In genomic region chr2:164776801-164777200, GRCm38 (mm10) we compare ENCODE assay signal across 30 mouse cellular contexts. TPM values are rescaled to one million over a fixed set of nuclear protein-coding genes. Genes with fewer than 3 reads are reported as not detected.
DNase-seq lines count a peak whose midpoint lies in the region; ATAC-seq and TF ChIP-seq lines count a peak whose summit lies in the region.
"Had no signal": no experiment of that assay in that cellular context is flagged by ENCODE, and none has a peak within 500 bp of the region (broad histone marks: within the 10 kb centered on the region; RNA-seq: fewer than 3 reads in every experiment).

No protein-coding gene starts in this region.

- intact Hi-C loops in gastrocnemius, adult 2 months (cut with DNase I), result no loop called here
- intact Hi-C loops in gastrocnemius, postnatal 36 days (cut with DNase I), result no loop called here

- no peaks in the 10 kb centered on the region for H3K27me3 ChIP-seq in neural tube, embryonic 11.5 days (ENCODE audit: control insufficient read depth, insufficient read depth, low read length)
- no peaks in the 10 kb centered on the region for H3K27me3 ChIP-seq in myocyte (ENCODE audit: control insufficient read depth, insufficient read depth, insufficient read length)
- H3K27me3 ChIP-seq: forebrain, embryonic 15.5 days; intestine, embryonic 15.5 days; Patski had no signal

- H3K36me3 ChIP-seq in neural tube, embryonic 11.5 days (ENCODE audit: control insufficient read depth, insufficient read depth, low read length), result peaks cover 3% of the 10 kb centered on the region; the same call in 1 of the 2 replicates
- peaks cover 5% of the 10 kb centered on the region for H3K36me3 ChIP-seq in myocyte (ENCODE audit: control insufficient read depth, insufficient read depth)
- H3K36me3 ChIP-seq: forebrain, embryonic 15.5 days; hindbrain, embryonic 13.5 days; intestine, embryonic 15.5 days had no signal

- peak overlapping the region; percentile 74 for H3K4me3 ChIP-seq in gastrocnemius, adult 2 months
- 0 out of 2 replicates have a peak overlapping the region, but pooled peaks have one; percentile 1 for H3K4me3 ChIP-seq in neural tube, embryonic 11.5 days (ENCODE audit: low read depth, low read length)
- peak overlapping the region; percentile 43 for H3K4me3 ChIP-seq in myocyte
- H3K4me3 ChIP-seq: embryonic facial prominence, embryonic 12.5 days; erythroblast, embryonic 14.5 days; forebrain, embryonic 12.5 days; forebrain, embryonic 15.5 days; heart, embryonic 12.5 days; heart, embryonic 15.5 days; hindbrain, embryonic 10.5 days; hindbrain, embryonic 13.5 days; intestine, embryonic 15.5 days had no signal

- H3ac ChIP-seq in myocyte (ENCODE audit: control insufficient read depth, insufficient read length), result no peak overlapping the region

- H3K9me3 ChIP-seq in neural tube, embryonic 11.5 days (ENCODE audit: control insufficient read depth, low read length), result no peaks in the 10 kb centered on the region
- H3K9me3 ChIP-seq: embryonic facial prominence, embryonic 12.5 days; forebrain, embryonic 12.5 days; forebrain, embryonic 15.5 days; G1E; heart, embryonic 12.5 days; heart, embryonic 15.5 days; hindbrain, embryonic 10.5 days; hindbrain, embryonic 13.5 days; intestine, embryonic 15.5 days had no signal

- no peak overlapping the region for H3K9ac ChIP-seq in neural tube, embryonic 11.5 days (ENCODE audit: low read length)
- H3K9ac ChIP-seq: embryonic facial prominence, embryonic 12.5 days; forebrain, embryonic 12.5 days; forebrain, embryonic 15.5 days; heart, embryonic 12.5 days; heart, embryonic 15.5 days; hindbrain, embryonic 13.5 days; intestine, embryonic 15.5 days had no signal

- no peak for TF ChIP-seq POLR2A in myocyte (IDR thresholded peaks at IDR 0.05; ENCODE audit: insufficient read length, low read depth)

- TF ChIP-seq CTCF in gastrocnemius, adult 2 months (IDR thresholded peaks at IDR 0.05), result no peak

- WGBS in neural tube, embryonic 11.5 days, result 61% methylated on average over 17 of the region's 17 CpGs

- peak; percentile 56 for DNase-seq in gastrocnemius, adult 2 months
- no peak for DNase-seq in gastrocnemius, postnatal 36 days
- DNase-seq in neural tube, embryonic 11.5 days (ENCODE audit: low spot score), result no peak
- DNase-seq in neural tube, embryonic 10.5 days (ENCODE audit: extremely low spot score, low spot score), result no peak
- DNase-seq: adrenal gland, postnatal 10 days; adrenal gland, postnatal 36 days; B cell, adult 2 months; cerebellum, adult 18-20 months; cerebellum, adult 9-10 months; cerebellum, postnatal 14 days; gastrocnemius, postnatal 10 days; heart, adult 18-20 months; heart, postnatal 10 days; heart, postnatal 36 days; kidney, adult 11 months had no signal

- H3K27ac ChIP-seq in gastrocnemius, adult 2 months, result peak overlapping the region; percentile 95
- H3K27ac ChIP-seq in neural tube, embryonic 11.5 days (ENCODE audit: low read depth, low read length), result no peak overlapping the region
- H3K27ac ChIP-seq: embryonic facial prominence, embryonic 12.5 days; forebrain, embryonic 12.5 days; forebrain, embryonic 15.5 days; heart, embryonic 15.5 days; hindbrain, embryonic 10.5 days; hindbrain, embryonic 13.5 days; intestine, embryonic 15.5 days had no signal

- peaks cover 3% of the 10 kb centered on the region; the same call in 1 of the 2 replicates for H3K4me1 ChIP-seq in neural tube, embryonic 11.5 days (ENCODE audit: control insufficient read depth, insufficient read depth, low read length)

- peaks cover 8% of the 10 kb centered on the region for H3K79me2 ChIP-seq in myocyte (ENCODE audit: control insufficient read depth, insufficient read depth)

- ATAC-seq in neural tube, embryonic 11.5 days (ENCODE audit: insufficient read depth, low FRiP score, low TSS enrichment), result no peak
- no peak for ATAC-seq in megakaryocyte-erythroid progenitor cell, adult 5-6 weeks (replicated peaks; ENCODE audit: low FRiP score, low TSS enrichment, poor library complexity, severe bottlenecking)
- ATAC-seq: forebrain, embryonic 15.5 days; hindbrain, embryonic 16.5 days; intestine, embryonic 15.5 days; Patski had no signal

- H3K4me2 ChIP-seq in neural tube, embryonic 11.5 days (ENCODE audit: low read depth), result no peak overlapping the region
- H3K4me2 ChIP-seq in myocyte (ENCODE audit: low read depth), result peak overlapping the region; percentile 60
- H3K4me2 ChIP-seq: embryonic facial prominence, embryonic 12.5 days; forebrain, embryonic 12.5 days; forebrain, embryonic 15.5 days; heart, embryonic 12.5 days; heart, embryonic 15.5 days; hindbrain, embryonic 13.5 days; intestine, embryonic 15.5 days had no signal

TF ChIP-seq in myocyte, 11 proteins besides CTCF, POLR2A, EP300 and RAD21:
- TF ChIP-seq REST (IDR thresholded peaks at IDR 0.05; ENCODE audit: insufficient read depth, insufficient read length) (no peak), POLR2AphosphoS2 (IDR thresholded peaks at IDR 0.05; ENCODE audit: insufficient read length, low read depth) (peak; percentile 56)
TF ChIP-seq in myocyte: peak in this region for 1.

RNA-seq across cellular contexts. Expression of gene Tnnc2, which starts 3.0 kb away (rescaled TPM):
- over 10,000 TPM; 14,820 to 17,621 TPM for total RNA-seq in gastrocnemius, adult 2 months (2021)
- over 10,000 TPM; 16,945 to 17,744 TPM for total RNA-seq in gastrocnemius, postnatal 36 days (2021)
- polyA plus RNA-seq in neural tube, embryonic 11.5 days (2014; fragmentation: Nextera tagmentation; extraction: Ambion mirVana), result 43.2 and 55.4 TPM in 2 replicates
- 3,985 TPM for polyA plus RNA-seq in myocyte (2012; fragmentation: generic; extraction: Trizol)
- not detected in 2 replicates for total RNA-seq in megakaryocyte-erythroid progenitor cell, adult 5-6 weeks (2014; fragmentation: Nextera tagmentation)
- total RNA-seq in megakaryocyte-erythroid progenitor cell, adult 5-6 weeks (2017), result not detected in 2 replicates
- total RNA-seq: CH12.LX; G1E; heart, postnatal 36 days had no signal
- polyA plus RNA-seq: erythroblast, embryonic 14.5 days; G1E; hindbrain, embryonic 10.5 days had no signal

RNA-seq across cellular contexts. Expression of gene Ube2c, which starts 7.1 kb away (rescaled TPM):
- total RNA-seq in gastrocnemius, adult 2 months (2021), result under 1 TPM; 0.20 to 0.33 TPM
- 1 to 10 TPM; 1.0 to 1.4 TPM for total RNA-seq in gastrocnemius, postnatal 36 days (2021)
- polyA plus RNA-seq in neural tube, embryonic 11.5 days (2014; fragmentation: Nextera tagmentation; extraction: Ambion mirVana), result 449 and 453 TPM in 2 replicates
- 103 TPM for polyA plus RNA-seq in myocyte (2012; fragmentation: generic; extraction: Trizol)
- total RNA-seq in megakaryocyte-erythroid progenitor cell, adult 5-6 weeks (2014; fragmentation: Nextera tagmentation), result 194 and 207 TPM in 2 replicates
- total RNA-seq in megakaryocyte-erythroid progenitor cell, adult 5-6 weeks (2017), result 90.6 and 159 TPM in 2 replicates

RNA-seq across cellular contexts. Expression of gene Snx21, which starts 8.8 kb away (rescaled TPM):
- 10 to 100 TPM; 20.6 to 25.6 TPM for total RNA-seq in gastrocnemius, adult 2 months (2021)
- 10 to 100 TPM; 18.1 to 20.8 TPM for total RNA-seq in gastrocnemius, postnatal 36 days (2021)
- 11.2 and 14.1 TPM in 2 replicates for polyA plus RNA-seq in neural tube, embryonic 11.5 days (2014; fragmentation: Nextera tagmentation; extraction: Ambion mirVana)
- 29.5 TPM for polyA plus RNA-seq in myocyte (2012; fragmentation: generic; extraction: Trizol)
- 0.11 and 7.6 TPM in 2 replicates for total RNA-seq in megakaryocyte-erythroid progenitor cell, adult 5-6 weeks (2014; fragmentation: Nextera tagmentation)
- total RNA-seq in megakaryocyte-erythroid progenitor cell, adult 5-6 weeks (2017), result 0.33 TPM in 1 of 2 replicates, not detected in the other

RNA-seq across cellular contexts. Expression of gene Acot8, which starts 27.9 kb away (rescaled TPM):
- total RNA-seq in gastrocnemius, adult 2 months (2021), result 1 to 10 TPM; 7.9 to 8.6 TPM
- total RNA-seq in gastrocnemius, postnatal 36 days (2021), result 1 to 10 TPM; 6.9 to 8.6 TPM
- polyA plus RNA-seq in neural tube, embryonic 11.5 days (2014; fragmentation: Nextera tagmentation; extraction: Ambion mirVana), result 15.1 TPM in 2 replicates
- polyA plus RNA-seq in myocyte (2012; fragmentation: generic; extraction: Trizol), result 24.5 TPM
- total RNA-seq in megakaryocyte-erythroid progenitor cell, adult 5-6 weeks (2014; fragmentation: Nextera tagmentation), result 15.5 and 26.4 TPM in 2 replicates
- 10.1 and 17.6 TPM in 2 replicates for total RNA-seq in megakaryocyte-erythroid progenitor cell, adult 5-6 weeks (2017)

RNA-seq across cellular contexts. Expression of gene Zswim3, which starts 28.1 kb away (rescaled TPM):
- 1 to 10 TPM; 1.2 to 1.4 TPM for total RNA-seq in gastrocnemius, adult 2 months (2021)
- total RNA-seq in gastrocnemius, postnatal 36 days (2021), result 1 to 10 TPM; 1.2 TPM
- 12.9 and 14.0 TPM in 2 replicates for polyA plus RNA-seq in neural tube, embryonic 11.5 days (2014; fragmentation: Nextera tagmentation; extraction: Ambion mirVana)
- 3.3 TPM for polyA plus RNA-seq in myocyte (2012; fragmentation: generic; extraction: Trizol)
- total RNA-seq in megakaryocyte-erythroid progenitor cell, adult 5-6 weeks (2014; fragmentation: Nextera tagmentation), result 6.8 and 6.9 TPM in 2 replicates
- 1.8 and 4.4 TPM in 2 replicates for total RNA-seq in megakaryocyte-erythroid progenitor cell, adult 5-6 weeks (2017)

Comparison
In these comparisons a context has a peak if more than half of its experiments do, and no peak if none do; other contexts are left out.
1. H3K4me3 ChIP-seq: peak in every context shown above with its lines; median percentile 74 in gastrocnemius, adult 2 months; 43 in myocyte; 1 in neural tube, embryonic 11.5 days.
2. RNA of gene Tnnc2, which starts 3.0 kb away (total RNA-seq): 16,945 to 17,744 TPM in gastrocnemius, postnatal 36 days and 14,820 to 17,621 TPM in gastrocnemius, adult 2 months; not detected in megakaryocyte-erythroid progenitor cell, adult 5-6 weeks; every median in the first group is over 1,000 times any median in the second.
3. RNA of gene Ube2c, which starts 7.1 kb away (total RNA-seq): 90.6 to 207 TPM in megakaryocyte-erythroid progenitor cell, adult 5-6 weeks; 1.0 to 1.4 TPM in gastrocnemius, postnatal 36 days and 0.20 to 0.33 TPM in gastrocnemius, adult 2 months; every median in the first group is over 10 times any median in the second.